Mouse (Mus musculus) kidney, adult 2 months (tissue): ENCODE data around the gene 1810055G02Rik.

ENCODE experiments used
- CTCF ChIP-seq: fragments of 200-500 bp; conservative IDR thresholded peaks from 2 replicates; pipeline ENCODE4 v1.5.1; 2011; ENCODE audit warnings: low read depth, mild to moderate bottlenecking, control low read depth, low read length, moderate library complexity, mixed read lengths; ENCODE audit not compliant: insufficient read depth, insufficient read length
- POLR2A ChIP-seq: fragments of 200-500 bp; IDR thresholded peaks from one replicate; pipeline ENCODE4 v1.6.1; 2011; ENCODE audit warnings: low read depth, low read length, control low read depth

- TF ChIP-seq CTCF, result no peak
- TF ChIP-seq POLR2A, result no peak
These were observed 22.4 kb upstream of the 1810055G02Rik start for GRCm38 (mm10) chr19:3685611-3686214.
